Mouse (Mus musculus): Measurements from ENCODE around the gene Il1f6. TPM values are rescaled to one million over a fixed set of nuclear protein-coding genes. Genes with fewer than 3 reads are reported as not detected.

Il1f6 gene
- polyA plus RNA-seq, 1 experiment from 2014 or later, result not detected

Other genes starting within 250 kb of the Il1f6 start
- 0.74 and 1.2 TPM in 2 replicates for gene Hnmt, start 166.0 kb upstream of the Il1f6 start, polyA plus RNA-seq (2015; fragmentation: Nextera tagmentation; extraction: Ambion mirVana)
- not detected in 2 replicates for gene Tbpl2, start 118.8 kb upstream of the Il1f6 start, polyA plus RNA-seq (2015; fragmentation: Nextera tagmentation; extraction: Ambion mirVana)
- not detected in 2 replicates for gene Il1f8, start 62.3 kb upstream of the Il1f6 start, polyA plus RNA-seq (2015; fragmentation: Nextera tagmentation; extraction: Ambion mirVana)
- not detected in 2 replicates for gene Il1f9, start 28.9 kb upstream of the Il1f6 start, polyA plus RNA-seq (2015; fragmentation: Nextera tagmentation; extraction: Ambion mirVana)
- not detected in 2 replicates for gene Il1f5, start 61.5 kb downstream of the Il1f6 start, polyA plus RNA-seq (2015; fragmentation: Nextera tagmentation; extraction: Ambion mirVana)
- not detected in 2 replicates for gene Il1f10, start 75.8 kb downstream of the Il1f6 start, polyA plus RNA-seq (2015; fragmentation: Nextera tagmentation; extraction: Ambion mirVana)
- gene Il1rn, start 121.4 kb downstream of the Il1f6 start, polyA plus RNA-seq (2015; fragmentation: Nextera tagmentation; extraction: Ambion mirVana), result 0.42 and 0.84 TPM in 2 replicates
- 2.3 and 2.8 TPM in 2 replicates for gene Psd4, start 152.2 kb downstream of the Il1f6 start, polyA plus RNA-seq (2015; fragmentation: Nextera tagmentation; extraction: Ambion mirVana)

All from lung, embryonic 15.5 days (tissue).